ENCODE assay signal across 12 mouse cellular contexts in genomic region chr8:88523621-88524020, GRCm38 (mm10). TPM values are rescaled to one million over a fixed set of nuclear protein-coding genes. Genes with fewer than 3 reads are reported as not detected.
DNase-seq lines count a peak whose midpoint lies in the region; ATAC-seq and TF ChIP-seq lines count a peak whose summit lies in the region.
"Had no signal": no experiment of that assay in that cellular context is flagged by ENCODE, and none has a peak within 500 bp of the region (broad histone marks: within the 10 kb centered on the region; RNA-seq: fewer than 3 reads in every experiment).

No protein-coding gene starts in this region.

- WGBS in liver, adult 2 months, result 36% methylated on average over 4 of the region's 4 CpGs
- WGBS in liver, embryonic 11.5 days, result 31% methylated on average over 4 of the region's 4 CpGs
- WGBS in forebrain, embryonic 13.5 days, result 31% methylated on average over 4 of the region's 4 CpGs
- WGBS in intestine, postnatal 0 days, result 60% methylated on average over 4 of the region's 4 CpGs
- 26% methylated on average over 4 of the region's 4 CpGs for WGBS in neural tube, embryonic 14.5 days

- H3K79me2 ChIP-seq in liver, adult 2 months (ENCODE audit: control insufficient read depth, insufficient read depth, low read length), result no peaks in the 10 kb centered on the region

- H3K9ac ChIP-seq in liver, adult 2 months (ENCODE audit: low read depth, low read length), result peak overlapping the region; percentile 14; the same call in 1 of the 2 replicates
- no peak overlapping the region for H3K9ac ChIP-seq in liver, embryonic 11.5 days (ENCODE audit: low read depth, low read length)
- H3K9ac ChIP-seq in forebrain, embryonic 13.5 days, result 0 out of 2 replicates have a peak overlapping the region, but pooled peaks have one; percentile 88
- H3K9ac ChIP-seq in intestine, postnatal 0 days (ENCODE audit: low read depth, low read length), result no peak overlapping the region
- no peak overlapping the region for H3K9ac ChIP-seq in neural tube, embryonic 14.5 days (replicated peaks; ENCODE audit: low read depth, low read length)

- H3K36me3 ChIP-seq in liver, adult 2 months (ENCODE audit: control insufficient read depth, insufficient read depth, low read length), result no peaks in the 10 kb centered on the region
- no peaks in the 10 kb centered on the region for H3K36me3 ChIP-seq in liver, embryonic 11.5 days (ENCODE audit: control insufficient read depth, insufficient read depth, low read length)
- peaks cover 7% of the 10 kb centered on the region; the same call in 1 of the 2 replicates for H3K36me3 ChIP-seq in forebrain, embryonic 13.5 days (ENCODE audit: poor library complexity, severe bottlenecking)
- H3K36me3 ChIP-seq in intestine, postnatal 0 days (ENCODE audit: control insufficient read depth, insufficient read depth), result no peaks in the 10 kb centered on the region; the same call in 1 of the 2 replicates
- H3K36me3 ChIP-seq in neural tube, embryonic 14.5 days (ENCODE audit: control insufficient read depth, insufficient read depth, low read length), result no peaks in the 10 kb centered on the region

- H3K4me1 ChIP-seq in liver, adult 2 months (ENCODE audit: control insufficient read depth, insufficient read depth, low read length), result no peaks in the 10 kb centered on the region
- peaks cover 13% of the 10 kb centered on the region for H3K4me1 ChIP-seq in liver, embryonic 11.5 days (replicated peaks; ENCODE audit: control insufficient read depth, insufficient read depth, low read length)
- peaks cover 58% of the 10 kb centered on the region for H3K4me1 ChIP-seq in forebrain, embryonic 13.5 days
- no peaks in the 10 kb centered on the region for H3K4me1 ChIP-seq in intestine, postnatal 0 days (replicated peaks; ENCODE audit: control insufficient read depth, insufficient read depth, low read length)
- peaks cover 15% of the 10 kb centered on the region; the same call in 1 of the 2 replicates for H3K4me1 ChIP-seq in neural tube, embryonic 14.5 days (ENCODE audit: control insufficient read depth, insufficient read depth, low read length)

- no peak for ATAC-seq in liver, embryonic 11.5 days (replicated peaks; ENCODE audit: low FRiP score)
- no peak for ATAC-seq in forebrain, embryonic 13.5 days
- ATAC-seq in intestine, postnatal 0 days, result no peak
- ATAC-seq in neural tube, embryonic 14.5 days (ENCODE audit: low read depth), result no peak
- ATAC-seq in cerebellum, adult (ENCODE audit: insufficient number of reproducible peaks, low FRiP score, low TSS enrichment), result no peak

- TF ChIP-seq POLR2A in liver, adult 2 months (IDR thresholded peaks at IDR 0.05; ENCODE audit: extremely low read depth, insufficient read depth, low read length), result no peak

- H3K27me3 ChIP-seq in liver, adult 2 months (ENCODE audit: control insufficient read depth, insufficient read depth, low read length), result peaks cover 9% of the 10 kb centered on the region; the same call in 1 of the 2 replicates
- H3K27me3 ChIP-seq in liver, embryonic 11.5 days (replicated peaks; ENCODE audit: control insufficient read depth, insufficient read depth, low read length), result peaks cover 45% of the 10 kb centered on the region
- peaks cover 23% of the 10 kb centered on the region; the same call in 1 of the 2 replicates for H3K27me3 ChIP-seq in forebrain, embryonic 13.5 days
- peaks cover 25% of the 10 kb centered on the region; the same call in 1 of the 2 replicates for H3K27me3 ChIP-seq in intestine, postnatal 0 days (replicated peaks; ENCODE audit: control insufficient read depth, insufficient read depth, low read length)
- H3K27me3 ChIP-seq in neural tube, embryonic 14.5 days (ENCODE audit: control insufficient read depth, insufficient read depth, low read length), result no peaks in the 10 kb centered on the region

- no peak overlapping the region for H3K27ac ChIP-seq in liver, adult 2 months (replicated peaks; ENCODE audit: insufficient read depth, low read depth, low read length)
- no peak overlapping the region for H3K27ac ChIP-seq in liver, embryonic 11.5 days (ENCODE audit: low read depth, low read length)
- no peak overlapping the region for H3K27ac ChIP-seq in forebrain, embryonic 13.5 days
- no peak overlapping the region for H3K27ac ChIP-seq in intestine, postnatal 0 days (ENCODE audit: low read depth, low read length)
- H3K27ac ChIP-seq in neural tube, embryonic 14.5 days (ENCODE audit: low read depth, low read length), result no peak overlapping the region

- H3K9me3 ChIP-seq in liver, embryonic 11.5 days (ENCODE audit: control insufficient read depth, low read length), result no peaks in the 10 kb centered on the region
- no peaks in the 10 kb centered on the region for H3K9me3 ChIP-seq in forebrain, embryonic 13.5 days (replicated peaks)
- no peaks in the 10 kb centered on the region for H3K9me3 ChIP-seq in intestine, postnatal 0 days (ENCODE audit: control insufficient read depth)
- no peaks in the 10 kb centered on the region for H3K9me3 ChIP-seq in neural tube, embryonic 14.5 days (ENCODE audit: control insufficient read depth, low read length)

- H3K4me3 ChIP-seq in liver, adult 2 months (ENCODE audit: insufficient read depth, low read depth, low read length), result no peak overlapping the region
- H3K4me3 ChIP-seq in liver, embryonic 11.5 days (ENCODE audit: low read depth, low read length), result no peak overlapping the region
- H3K4me3 ChIP-seq in forebrain, embryonic 13.5 days, result peak overlapping the region; percentile 80
- H3K4me3 ChIP-seq in intestine, postnatal 0 days (ENCODE audit: low read depth, low read length), result no peak overlapping the region
- peak overlapping the region; percentile 72; the same call in 1 of the 2 replicates for H3K4me3 ChIP-seq in neural tube, embryonic 14.5 days (ENCODE audit: low read depth, low read length)

- TF ChIP-seq CTCF in liver, adult 2 months (IDR thresholded peaks at IDR 0.05; ENCODE audit: low read depth, low read length), result no peak
- no peak for TF ChIP-seq CTCF in intestine, postnatal 0 days (IDR thresholded peaks at IDR 0.05; ENCODE audit: low read depth)

- H3K4me2 ChIP-seq in liver, embryonic 11.5 days, result no peak overlapping the region
- peak overlapping the region; percentile 98 for H3K4me2 ChIP-seq in forebrain, embryonic 13.5 days
- H3K4me2 ChIP-seq in intestine, postnatal 0 days (replicated peaks; ENCODE audit: low read depth), result peak overlapping the region; percentile 95; the same call in 1 of the 2 replicates
- peak overlapping the region; percentile 80 for H3K4me2 ChIP-seq in neural tube, embryonic 14.5 days (ENCODE audit: low read depth, low read length)

- DNase-seq in liver, adult 2 months (ENCODE audit: extremely low read depth, low read depth, low spot score), result no peak
- no peak for DNase-seq in liver, embryonic 11.5 days (ENCODE audit: low spot score)
- DNase-seq in cerebellum, adult 9-10 months, result no peak
- DNase-seq in adrenal gland, postnatal 25 days, result no peak
- DNase-seq: cerebellum, adult 18-20 months; heart, postnatal 14 days; right cerebral cortex, postnatal 4 days; thymus, postnatal 4 days had no signal

RNA-seq across cellular contexts. Expression of gene Nkd1, which starts 2.5 kb away (rescaled TPM):
- 1.9 TPM in 2 replicates for total RNA-seq in liver, adult 2 months (2014; rRNA removed)
- 7.6 and 12.3 TPM in 2 replicates for polyA plus RNA-seq in liver, adult 2 months (2012; rRNA removed)
- polyA plus RNA-seq in liver, embryonic 11.5 days (2014; fragmentation: Nextera tagmentation; extraction: Ambion mirVana), result 9.5 and 12.7 TPM in 2 replicates
- 44.9 and 47.7 TPM in 2 replicates for polyA plus RNA-seq in forebrain, embryonic 13.5 days (2015; fragmentation: Nextera tagmentation; extraction: Ambion mirVana)
- polyA plus RNA-seq in intestine, postnatal 0 days (2015; fragmentation: Nextera tagmentation; extraction: Ambion mirVana), result 24.5 and 26.2 TPM in 2 replicates
- 29.9 and 38.4 TPM in 2 replicates for polyA plus RNA-seq in neural tube, embryonic 14.5 days (2014; fragmentation: Nextera tagmentation; extraction: Ambion mirVana)
- total RNA-seq in adrenal gland, postnatal 25 days (2021), result 44.0 and 44.8 TPM in 2 replicates

Comparison
In these comparisons a context has a peak if more than half of its experiments do, and no peak if none do; other contexts are left out.
1. H3K9ac ChIP-seq: peak in liver, adult 2 months (single experiment) and forebrain, embryonic 13.5 days (single experiment); none in liver, embryonic 11.5 days (single experiment), intestine, postnatal 0 days (single experiment) and neural tube, embryonic 14.5 days (single experiment).
2. H3K4me3 ChIP-seq: peak in forebrain, embryonic 13.5 days (single experiment) and neural tube, embryonic 14.5 days (single experiment); none in liver, adult 2 months (single experiment), liver, embryonic 11.5 days (single experiment) and intestine, postnatal 0 days (single experiment).